Mouse (Mus musculus): ENCODE results near the gene Sync.

The Sync gene

DNA sequence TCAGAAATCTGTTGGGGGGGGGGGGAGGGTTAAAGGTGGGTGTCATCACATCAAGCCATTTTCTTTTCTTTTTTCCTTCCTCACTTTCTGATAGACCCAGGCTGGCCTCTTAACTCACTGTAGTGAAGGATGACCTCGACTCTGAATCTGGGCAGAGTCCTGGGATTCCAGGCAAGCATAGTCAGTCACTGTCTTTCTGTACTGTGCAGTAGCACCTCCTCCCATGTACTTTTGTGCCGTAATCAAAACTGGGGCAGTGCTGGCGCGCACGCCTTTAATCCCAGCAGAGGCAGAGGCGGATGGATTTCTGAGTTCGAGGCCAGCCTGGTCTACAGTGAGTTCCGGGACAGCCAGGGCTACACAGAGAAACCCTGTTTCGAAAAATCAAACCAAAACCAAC, 16.4 kb downstream of the Sync start:
- DNase-seq (ENCODE audit: low read depth, low spot score) = no peak

DNA sequence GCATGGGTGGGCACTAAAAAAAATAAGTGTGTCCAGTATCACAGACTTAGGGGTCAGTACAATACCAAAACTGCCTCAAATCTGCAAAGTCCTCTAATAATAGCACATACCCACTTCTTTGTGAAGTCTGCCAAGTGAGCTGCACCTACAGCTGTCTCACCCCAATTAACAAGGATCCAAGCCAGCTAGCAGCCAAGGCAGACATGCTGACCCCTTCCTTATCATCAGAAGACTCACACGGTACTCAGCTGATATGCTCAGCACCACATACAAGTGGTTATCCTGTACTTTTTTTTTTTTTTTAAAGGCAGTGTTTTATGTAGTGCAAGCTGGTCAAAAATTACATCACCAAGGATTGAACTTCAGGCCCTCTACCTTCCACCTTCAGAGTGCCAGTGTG, 16.9 kb downstream of the Sync start:
- DNase-seq (ENCODE audit: low read depth, low spot score) = no peak

GRCm38 (mm10) chr4:129307936-129308335, 20.5 kb downstream of the Sync start:
- no peak for DNase-seq (ENCODE audit: low read depth, low spot score)

GRCm38 (mm10) chr4:129313886-129314285, 26.5 kb downstream of the Sync start:
- no peak for DNase-seq (ENCODE audit: low read depth, low spot score)

DNA sequence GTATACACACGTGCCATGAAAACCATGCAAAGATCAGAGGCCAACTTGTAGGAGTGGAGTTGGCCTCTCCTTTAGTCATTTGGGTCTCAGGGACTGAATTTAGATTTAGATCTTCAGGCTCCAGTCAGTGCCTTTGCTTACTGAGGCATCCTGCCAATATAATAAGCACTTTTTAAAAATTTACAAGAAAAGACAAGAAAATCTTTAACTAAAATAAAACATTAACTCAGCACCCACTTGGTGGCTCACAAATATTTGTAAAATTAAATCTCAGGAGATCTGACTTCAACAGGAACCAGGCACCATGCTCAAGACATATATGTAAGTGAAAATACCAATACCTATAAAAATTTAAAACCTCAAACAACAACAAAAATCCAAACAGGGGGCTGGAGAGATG, 33.5 kb downstream of the Sync start:
- no peak for DNase-seq (ENCODE audit: low read depth, low spot score)

GRCm38 (mm10) chr4:129322042-129322441, 34.6 kb downstream of the Sync start:
- DNase-seq (ENCODE audit: low read depth, low spot score) = no peak

- no peak for DNase-seq (ENCODE audit: low read depth, low spot score)
Observed at GRCm38 (mm10) chr4:129323491-129323890, 36.1 kb downstream of the Sync start.

DNA sequence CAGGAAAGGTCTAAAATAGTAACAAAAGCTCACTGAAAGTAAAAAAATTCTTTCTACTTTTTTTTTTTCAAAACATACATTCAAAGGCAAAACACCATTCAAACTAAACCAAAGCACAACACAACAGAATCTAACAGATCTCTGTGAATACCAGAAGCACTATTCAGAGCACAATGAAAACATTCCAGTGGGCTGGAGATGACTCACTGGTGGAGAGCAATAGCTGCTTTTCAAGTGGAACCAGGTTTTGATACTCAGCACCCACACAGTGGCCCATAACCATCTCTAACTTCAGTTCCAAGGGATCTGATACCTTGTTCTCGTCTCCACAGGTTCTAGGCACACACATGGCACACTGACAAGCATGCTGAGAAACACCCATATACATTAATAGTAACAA, 37.3 kb downstream of the Sync start:
- DNase-seq (ENCODE audit: low read depth, low spot score) = no peak

DNA sequence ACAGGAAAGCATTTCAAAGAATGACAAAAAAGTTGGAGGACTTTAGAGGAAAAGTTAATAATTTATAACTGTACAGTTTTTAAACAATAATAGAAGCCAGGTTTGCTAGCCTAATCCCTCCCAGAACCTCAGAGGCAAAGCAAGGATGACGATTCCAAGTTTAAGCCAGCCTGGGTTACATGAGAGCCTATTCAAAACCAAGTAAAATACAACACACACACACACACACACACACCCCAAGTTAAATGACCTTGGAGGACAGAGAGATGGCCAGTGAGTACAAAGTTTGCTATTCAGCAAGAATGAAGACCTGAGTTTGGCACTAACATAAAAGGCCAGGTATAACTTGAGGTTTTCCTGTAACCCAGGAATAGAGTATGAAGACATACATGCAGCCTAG, 38.8 kb downstream of the Sync start:
- DNase-seq (ENCODE audit: low read depth, low spot score) = no peak

DNA sequence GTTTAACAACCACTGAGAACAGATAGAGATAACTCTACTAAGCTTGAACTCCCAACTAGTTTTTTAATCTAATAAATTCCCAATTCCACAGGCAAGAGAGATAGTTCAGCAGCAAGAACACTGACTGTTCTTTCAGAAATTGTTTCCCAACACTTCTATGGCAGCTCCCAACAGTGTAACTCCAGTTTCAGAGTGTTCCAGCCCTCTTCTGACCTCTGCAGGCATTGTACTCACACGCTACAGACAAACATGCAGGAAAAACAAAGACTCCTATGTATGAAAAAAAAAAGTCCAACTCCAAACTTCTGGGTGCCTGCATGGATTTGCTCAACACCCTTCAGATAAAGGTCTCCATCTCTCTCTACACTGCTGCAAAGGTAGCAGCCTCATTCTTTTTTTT, 45.4 kb downstream of the Sync start:
- DNase-seq (ENCODE audit: low read depth, low spot score) = no peak

DNA sequence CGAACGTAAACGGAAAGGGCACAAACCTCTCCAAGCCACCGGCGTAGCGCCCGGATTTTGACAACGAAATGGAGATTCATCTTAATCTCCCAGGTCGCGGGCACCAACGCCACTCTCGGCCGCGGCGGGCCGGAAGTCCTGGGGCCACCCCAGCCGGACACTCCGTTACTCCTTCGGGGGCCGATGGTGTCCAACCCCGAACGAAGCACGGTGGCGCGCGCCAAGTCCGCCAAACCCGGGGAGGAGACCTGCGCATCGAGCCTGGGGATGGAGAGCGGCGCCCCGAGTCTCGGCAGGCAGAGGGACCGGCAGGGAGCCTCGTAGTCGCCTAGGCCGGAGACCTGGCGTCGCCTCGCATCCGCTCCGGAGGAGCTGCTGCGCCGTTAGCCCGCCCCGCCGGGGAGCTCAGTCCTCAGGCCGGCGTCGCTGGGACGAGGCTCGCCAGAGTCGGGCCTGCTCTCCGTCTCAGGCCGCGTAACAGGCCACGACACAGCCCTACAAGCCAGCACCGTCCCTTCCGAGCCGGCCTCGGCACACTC, 47.3 kb downstream of the Sync start:
- DNase-seq (ENCODE audit: low read depth, low spot score) = no peak

DNA sequence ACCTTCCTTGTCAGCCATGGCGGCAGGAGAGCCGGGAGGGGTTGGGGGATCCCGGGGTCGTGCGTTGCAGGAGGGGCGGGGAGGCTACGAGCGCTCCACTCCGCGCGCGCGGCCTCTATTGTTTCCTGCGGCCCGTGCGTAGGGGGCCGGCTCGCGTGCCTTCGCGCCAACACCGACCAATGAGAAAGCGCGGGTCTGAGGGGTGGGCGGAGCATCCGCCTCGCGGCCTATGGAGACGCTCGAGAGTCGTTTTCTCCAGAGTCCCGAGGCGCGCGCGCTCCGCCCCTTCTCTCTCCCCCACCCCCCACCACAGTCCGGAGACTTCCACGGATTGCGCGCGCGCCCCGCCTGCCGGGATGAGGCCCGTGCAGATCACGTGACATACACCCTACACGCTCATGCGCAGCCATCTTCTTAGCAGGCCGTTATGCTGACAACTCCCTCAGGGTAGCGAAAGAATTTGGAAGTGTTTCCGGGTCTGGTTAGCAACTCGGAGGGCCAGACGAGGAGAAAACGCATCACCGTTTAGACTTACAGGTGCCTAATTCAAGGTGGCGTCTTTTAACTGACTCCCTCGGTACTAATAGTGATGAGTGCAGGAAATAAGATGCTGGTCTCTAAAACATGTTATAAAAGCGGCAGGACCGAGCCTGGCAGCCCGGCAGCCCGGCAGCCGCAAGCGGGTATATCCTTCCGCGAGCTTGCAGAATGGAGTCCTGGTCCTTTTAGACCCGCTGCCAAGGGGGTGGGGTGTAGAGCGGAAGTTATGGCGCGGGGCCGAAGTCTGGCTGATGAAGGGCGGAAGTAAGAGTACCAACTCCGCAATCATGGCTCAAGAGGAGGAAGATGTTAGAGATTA, 48.0 kb downstream of the Sync start, which contains the start of the genes Rbbp4 and Zbtb8os:
TSS of gene Rbbp4 (minus strand) at position 155 of the 859 bp plus-strand sequence.
TSS of gene Zbtb8os (plus strand) at position 480 of the 859 bp plus-strand sequence.
- peak; percentile 99 for DNase-seq (ENCODE audit: low read depth, low spot score)

- DNase-seq (ENCODE audit: low read depth, low spot score) = peak; percentile 17
Observed at GRCm38 (mm10) chr4:129336291-129336690, 48.9 kb downstream of the Sync start.

DNA sequence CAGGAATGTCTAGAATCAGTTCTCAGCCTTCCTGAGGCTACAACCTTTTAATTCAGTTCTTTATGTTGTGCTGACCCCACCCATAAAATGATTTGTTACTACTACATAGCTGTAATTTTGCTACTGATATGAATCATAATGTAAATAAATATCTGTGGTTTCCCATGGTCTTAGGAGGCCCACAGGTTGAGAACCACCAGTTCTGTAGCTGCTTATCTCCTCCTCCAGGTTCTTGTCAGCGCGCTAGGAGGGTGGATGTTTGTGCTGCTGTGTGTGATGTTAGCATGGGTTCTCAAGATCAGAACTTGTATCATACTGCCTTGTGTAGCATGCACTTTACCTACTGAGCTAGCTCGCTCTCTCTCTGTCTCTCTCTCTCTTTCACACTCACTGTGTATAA, 52.3 kb downstream of the Sync start:
- no peak for DNase-seq (ENCODE audit: low read depth, low spot score)

DNA sequence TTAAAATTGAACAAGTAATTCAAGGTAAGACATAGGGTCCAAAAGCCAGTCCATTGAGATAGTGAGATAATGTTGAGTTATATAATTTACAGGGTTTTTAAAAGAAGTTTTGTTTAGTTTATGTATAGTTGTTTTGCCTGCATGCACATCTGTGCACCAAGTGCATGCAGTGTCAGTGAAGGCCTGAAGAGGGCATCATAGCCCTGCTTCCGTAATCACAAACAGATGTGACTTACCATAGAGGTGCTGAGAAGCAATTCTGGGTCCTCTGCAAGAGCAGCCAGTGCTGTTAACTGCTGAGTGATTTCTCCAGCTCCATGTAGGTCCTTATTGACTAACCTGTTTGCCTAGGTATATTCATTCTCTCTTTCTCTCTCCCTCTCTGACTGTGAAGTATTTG, 54.5 kb downstream of the Sync start:
- DNase-seq (ENCODE audit: low read depth, low spot score) = no peak

DNA sequence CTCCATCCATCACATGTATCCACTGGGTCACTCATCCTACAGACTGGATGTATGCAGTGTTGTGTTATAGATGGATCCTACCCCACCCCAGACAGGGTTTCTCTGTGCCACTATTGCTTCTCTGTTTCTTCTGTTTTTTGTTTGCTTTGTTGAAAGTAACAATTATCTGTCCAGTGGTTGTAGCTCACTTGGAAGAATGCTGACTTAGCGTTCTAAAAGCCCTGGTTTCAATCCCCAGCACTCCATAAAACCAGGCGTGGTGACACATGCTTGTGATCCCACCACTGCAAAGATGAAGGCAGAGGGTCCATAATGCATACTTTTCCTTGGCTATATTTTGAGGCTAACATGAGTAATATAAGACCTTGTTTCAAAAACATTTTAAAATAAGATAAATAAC, 55.3 kb downstream of the Sync start:
- no peak for DNase-seq (ENCODE audit: low read depth, low spot score)

GRCm38 (mm10) chr4:129346481-129347154, 59.2 kb downstream of the Sync start:
- DNase-seq (ENCODE audit: low read depth, low spot score) = no peak

DNA sequence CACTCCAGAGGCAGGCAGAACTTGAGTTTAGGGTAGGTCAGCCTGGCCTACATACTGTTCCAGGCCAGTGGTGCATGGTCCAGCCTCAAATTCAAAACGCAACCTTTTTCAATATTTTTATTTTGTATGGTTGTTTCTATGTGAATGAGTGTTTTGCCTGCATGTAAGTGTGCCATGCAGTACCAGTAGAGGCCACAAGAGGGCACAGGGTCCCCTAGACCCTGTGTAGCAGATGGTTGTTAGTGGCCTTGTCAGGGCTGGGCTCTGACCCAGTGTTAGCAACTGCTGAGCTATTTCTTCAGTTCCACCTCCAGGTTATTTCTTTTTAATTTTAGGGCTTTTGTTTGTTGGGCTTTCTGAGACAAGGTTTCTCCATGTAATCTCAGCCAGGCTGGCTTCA, 63.2 kb downstream of the Sync start:
- DNase-seq (ENCODE audit: low read depth, low spot score) = peak; percentile 79

- peak; percentile 27 for DNase-seq (ENCODE audit: low read depth, low spot score)
Observed at GRCm38 (mm10) chr4:129351111-129351510, 63.7 kb downstream of the Sync start.

DNA sequence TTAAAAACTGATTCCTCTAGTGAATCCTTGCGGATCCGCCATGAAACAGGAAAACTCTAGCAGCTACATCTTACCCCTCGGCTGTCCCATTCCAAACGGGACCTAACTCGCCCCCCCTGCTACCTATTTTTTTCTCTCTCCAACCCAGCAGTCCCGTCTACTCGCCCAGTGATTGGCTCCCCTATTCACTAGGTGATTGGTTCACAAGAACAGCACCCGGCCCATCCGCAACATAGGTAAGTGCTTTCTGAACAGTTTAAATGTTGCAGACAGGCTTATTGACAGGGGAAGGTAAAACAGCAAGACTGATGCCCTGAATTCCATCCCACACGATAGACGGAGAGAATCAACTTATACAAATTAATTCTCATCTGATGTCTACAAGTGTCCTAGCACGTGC, 65.8 kb downstream of the Sync start:
- DNase-seq (ENCODE audit: low read depth, low spot score) = peak; percentile 89

- no peak for DNase-seq (ENCODE audit: low read depth, low spot score)
Observed at GRCm38 (mm10) chr4:129354236-129354635, 66.8 kb downstream of the Sync start.

DNA sequence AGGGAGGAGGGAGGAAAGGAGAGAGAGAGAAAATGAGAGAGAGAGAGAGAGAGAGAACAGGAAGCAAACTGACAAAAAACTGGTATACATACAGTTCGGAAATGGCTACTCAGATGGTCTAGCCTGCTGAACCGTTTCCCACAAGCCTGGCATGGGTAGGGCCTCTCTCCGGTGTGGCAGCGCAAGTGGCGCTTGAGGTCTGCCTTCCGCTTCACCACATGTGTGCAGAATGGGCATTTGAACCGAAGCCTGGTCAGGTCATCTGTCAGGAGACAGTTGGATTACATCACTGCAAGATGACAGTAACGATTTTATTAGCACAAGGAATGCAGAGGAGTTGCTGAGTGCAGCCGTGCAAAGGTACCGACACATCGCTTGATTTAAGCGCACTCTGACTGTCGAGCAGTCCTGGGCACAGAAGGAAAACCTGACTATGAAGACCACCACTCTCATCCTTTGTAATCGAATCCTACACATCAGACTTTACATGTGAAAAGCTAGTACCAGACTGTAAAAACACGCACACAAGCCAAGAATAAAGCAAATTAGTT, 70.3 kb downstream of the Sync start:
- DNase-seq (ENCODE audit: low read depth, low spot score) = no peak

Measured in R1 (cell line).